Mouse (Mus musculus) brain, embryonic 14.5 days (tissue): ENCODE data around the gene Cd200r4.

Source experiments
- CTCF ChIP-seq: fragments of 200-500 bp; IDR thresholded peaks from 2 replicates; pipeline ENCODE4 v1.5.1; 2012; ENCODE audit warnings: inconsistent platforms, mild to moderate bottlenecking, moderate library complexity, borderline replicate concordance; ENCODE audit not compliant: insufficient read depth, insufficient read length; ENCODE audit errors: extremely low read depth
- POLR2A ChIP-seq: fragments of 200-500 bp; IDR thresholded peaks from 2 replicates; pipeline ENCODE4 v1.6.1; 2012; ENCODE audit warnings: mild to moderate bottlenecking, inconsistent platforms, borderline replicate concordance; ENCODE audit not compliant: poor library complexity, insufficient read depth, insufficient read length, severe bottlenecking; ENCODE audit errors: extremely low read depth

DNA sequence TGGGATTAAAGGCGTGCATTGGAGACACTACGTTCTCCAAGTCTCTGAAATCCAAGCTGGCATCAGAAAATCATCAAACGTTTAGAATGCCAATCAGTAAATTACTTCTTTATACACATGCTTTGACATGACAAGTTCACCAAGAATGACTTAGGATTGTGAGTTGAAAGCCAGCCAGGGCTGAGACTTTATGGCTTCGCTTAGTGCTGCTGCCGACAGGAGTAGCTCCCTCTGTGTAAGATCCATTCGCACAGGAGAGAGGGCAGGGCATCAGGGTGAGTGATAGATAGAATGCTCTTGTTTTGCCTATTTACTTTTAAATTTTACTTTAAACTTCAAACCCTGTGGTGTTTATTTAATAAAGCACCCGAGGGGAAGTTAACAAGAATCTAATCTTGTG, 44.0 kb upstream of the Cd200r4 start:
- no peak for TF ChIP-seq CTCF
- no peak for TF ChIP-seq POLR2A
